Mouse (Mus musculus) cerebellum, postnatal 4 days (tissue): ENCODE measurements around the gene Otop2.

Experiments
- DNase-seq, 2 experiments: peaks; one replicate each; pipeline ENCODE4 v3.0.0; 2022; ENCODE audit warnings: low spot score in 2 of 2, mixed read lengths in 1 of 2

The Otop2 gene

GRCm38 (mm10) chr11:115297214-115297826, 9.6 kb upstream of the Otop2 start, which contains the start of gene Fads6:
Fads6 (minus strand) TSS chr11:115297663.
- peak in 1 of 2 experiments; percentile 44 for DNase-seq

GRCm38 (mm10) chr11:115298160-115298559, 8.8 kb upstream of the Otop2 start:
- DNase-seq = no peak

GRCm38 (mm10) chr11:115300745-115301144, 6.2 kb upstream of the Otop2 start:
- DNase-seq = no peak

DNA sequence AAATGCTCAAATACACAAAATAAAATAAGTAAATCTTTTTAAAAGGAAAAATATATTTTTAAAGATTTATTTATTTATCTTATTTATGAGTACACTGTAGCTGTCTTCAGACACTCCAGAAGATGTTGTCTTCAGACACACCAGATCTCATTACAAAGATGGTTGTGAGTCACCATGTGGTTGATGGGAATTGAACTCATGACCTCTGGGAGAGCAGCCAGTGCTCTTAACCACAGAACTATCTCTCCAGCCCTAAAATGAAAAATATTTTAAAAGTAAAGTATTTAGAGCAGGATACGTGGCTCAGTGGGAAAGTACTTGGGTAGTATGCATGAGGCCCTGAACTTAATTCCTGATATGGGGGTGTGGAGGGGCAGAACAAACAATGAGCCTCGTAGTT, 5.6 kb upstream of the Otop2 start:
- DNase-seq = no peak

- no peak for DNase-seq
These were observed 3.8 kb upstream of the Otop2 start for GRCm38 (mm10) chr11:115303167-115303566.

GRCm38 (mm10) chr11:115308781-115309180, 1.8 kb downstream of the Otop2 start:
- no peak for DNase-seq

GRCm38 (mm10) chr11:115314249-115314648, 7.3 kb downstream of the Otop2 start:
- DNase-seq = no peak

DNA sequence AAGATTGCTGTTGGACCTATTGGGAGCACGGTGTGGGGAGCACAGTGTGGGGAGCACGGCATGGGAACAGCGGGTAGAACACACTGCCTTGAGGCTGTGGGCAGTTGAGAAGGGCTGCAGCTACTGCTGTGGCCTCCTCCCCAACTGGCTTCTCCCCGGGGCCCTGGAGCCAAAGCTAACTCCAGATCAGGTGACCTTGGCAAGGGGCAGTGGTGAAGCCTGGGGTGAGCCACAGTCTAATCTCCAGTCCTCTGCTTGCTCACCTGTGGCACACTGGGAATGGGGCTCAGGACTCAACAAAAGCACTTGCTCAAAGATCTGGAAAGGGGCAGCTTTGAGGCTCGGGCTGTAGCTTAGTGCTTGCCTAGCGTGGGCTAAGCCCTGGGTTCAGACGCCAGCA, 10.2 kb downstream of the Otop2 start:
- DNase-seq = no peak

- DNase-seq = no peak
These were observed 11.5 kb downstream of the Otop2 start for GRCm38 (mm10) chr11:115318245-115319027.

- no peak for DNase-seq
These were observed 12.9 kb downstream of the Otop2 start for GRCm38 (mm10) chr11:115319704-115320383.

DNA sequence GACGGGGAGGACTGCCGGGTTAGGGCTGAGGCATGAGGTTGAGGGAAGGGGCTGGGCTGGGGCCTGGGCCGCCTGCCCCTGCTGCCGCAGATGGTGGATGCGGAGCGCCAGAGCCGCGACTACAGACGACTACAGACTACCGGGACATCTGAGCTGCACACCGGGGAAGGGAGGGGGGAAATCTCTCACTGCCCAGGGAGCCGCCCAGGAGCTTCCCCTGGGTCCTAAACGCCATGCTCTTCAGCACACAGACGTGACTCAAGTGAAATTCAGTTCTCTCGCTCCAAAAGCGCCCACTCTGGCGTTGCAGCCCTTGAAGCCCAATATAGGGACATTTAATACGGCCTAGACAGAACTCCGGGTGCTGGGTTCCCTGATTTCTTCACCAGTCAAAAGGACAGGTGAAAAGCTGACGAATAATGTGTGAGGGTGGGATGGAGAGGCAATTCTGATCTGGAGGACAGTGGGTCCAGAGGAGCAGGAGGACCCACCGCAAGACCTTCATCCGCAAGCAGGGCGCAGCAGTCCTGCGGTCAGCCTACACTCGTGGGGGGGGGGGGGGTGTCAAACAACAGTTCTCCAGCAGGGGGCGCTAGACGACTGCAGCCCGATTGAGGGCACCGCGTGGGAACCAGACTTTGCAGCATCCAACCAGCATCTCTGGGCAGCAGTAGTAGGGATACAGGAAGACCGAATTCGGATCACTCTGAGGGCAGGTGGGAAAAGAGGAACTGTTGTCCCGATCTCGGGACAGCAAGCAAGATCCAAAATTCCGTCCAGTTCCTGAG, 15.1 kb downstream of the Otop2 start, which contains the start of gene Ush1g:
Ush1g (minus strand) TSS at position 136 of the 788 bp plus-strand sequence.
- DNase-seq = peak in 1 of 2 experiments; percentile 72

DNA sequence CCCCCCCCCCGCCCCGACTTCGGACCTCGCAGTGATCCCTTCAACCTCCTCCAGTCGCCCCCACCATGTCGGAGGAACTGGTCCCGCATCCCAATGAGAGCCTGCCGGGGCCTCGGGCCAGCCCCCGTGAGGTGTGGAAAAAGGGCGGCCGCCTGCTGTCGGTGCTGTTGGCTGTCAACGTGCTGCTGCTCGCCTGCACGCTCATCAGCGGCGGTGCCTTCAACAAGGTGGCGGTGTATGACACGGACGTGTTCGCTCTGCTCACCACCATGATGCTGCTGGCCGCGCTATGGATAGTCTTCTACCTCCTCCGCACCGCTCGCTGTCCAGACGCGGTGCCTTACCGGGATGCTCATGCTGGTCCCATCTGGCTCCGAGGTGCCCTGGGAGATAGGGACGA, 16.4 kb downstream of the Otop2 start:
- no peak for DNase-seq

DNA sequence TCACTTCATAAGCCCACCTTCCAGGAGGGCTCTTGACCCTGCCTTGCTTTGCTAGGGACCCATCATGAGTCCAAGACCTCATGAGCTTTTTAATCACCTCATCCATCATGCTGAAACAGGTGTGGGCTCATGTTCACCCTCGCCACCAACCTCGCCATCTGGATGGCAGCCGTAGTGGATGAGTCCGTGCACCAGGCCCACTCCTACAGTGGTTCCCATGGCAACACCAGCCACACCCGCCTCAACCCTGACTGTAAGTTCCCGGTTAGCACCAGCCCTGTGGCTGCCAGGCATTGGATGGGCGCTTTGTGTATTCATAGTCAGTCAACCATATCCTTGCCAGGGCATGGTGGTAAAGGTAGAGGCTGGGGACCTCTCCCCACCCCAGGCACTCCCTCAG, 19.8 kb downstream of the Otop2 start:
- no peak for DNase-seq

- DNase-seq = no peak
These were observed 22.4 kb downstream of the Otop2 start for GRCm38 (mm10) chr11:115329339-115329738.

GRCm38 (mm10) chr11:115334531-115334930, 27.6 kb downstream of the Otop2 start, which contains the start of gene Otop3:
Otop3 (plus strand) TSS chr11:115334731.
- no peak for DNase-seq

DNA sequence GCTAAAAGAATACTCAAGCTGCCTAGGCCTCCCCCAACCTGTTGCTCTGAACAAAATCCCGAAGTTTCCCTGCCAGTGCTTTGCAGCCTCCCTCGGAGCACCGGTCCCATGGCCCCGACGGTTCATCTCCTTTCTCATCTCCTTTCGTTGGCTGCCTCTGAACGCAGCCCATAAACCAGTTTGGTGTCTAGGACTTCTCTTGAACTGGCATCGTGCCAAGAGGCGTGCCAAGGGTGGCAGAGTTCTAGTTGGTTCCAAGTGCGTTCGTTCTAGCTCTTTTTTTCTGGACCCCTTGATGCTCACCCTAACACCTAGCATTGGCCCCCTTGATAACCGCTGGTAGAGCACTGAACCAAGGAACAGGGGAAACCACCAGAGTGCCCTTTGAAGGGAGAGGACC, 28.3 kb downstream of the Otop2 start:
- no peak for DNase-seq

DNA sequence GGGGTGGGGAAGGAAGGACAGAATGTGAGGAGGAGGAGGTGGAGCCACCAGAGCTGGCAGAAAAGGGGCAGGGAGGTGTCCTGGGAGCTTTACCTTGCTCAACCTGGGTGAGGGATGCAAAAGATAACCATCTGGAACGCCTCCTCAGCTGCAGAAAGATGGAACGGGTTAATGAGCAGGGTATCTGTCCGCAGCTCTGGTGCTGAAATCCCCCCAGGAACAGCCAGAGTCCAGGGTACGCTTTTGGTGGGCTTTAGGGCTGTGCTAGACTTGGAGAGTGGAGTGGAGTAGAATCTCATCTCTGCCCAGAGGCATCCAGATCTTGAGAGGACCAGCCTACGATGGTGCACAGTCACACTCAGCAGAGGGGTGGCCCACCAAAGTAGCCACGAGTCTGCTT, 29.2 kb downstream of the Otop2 start:
- no peak for DNase-seq

DNA sequence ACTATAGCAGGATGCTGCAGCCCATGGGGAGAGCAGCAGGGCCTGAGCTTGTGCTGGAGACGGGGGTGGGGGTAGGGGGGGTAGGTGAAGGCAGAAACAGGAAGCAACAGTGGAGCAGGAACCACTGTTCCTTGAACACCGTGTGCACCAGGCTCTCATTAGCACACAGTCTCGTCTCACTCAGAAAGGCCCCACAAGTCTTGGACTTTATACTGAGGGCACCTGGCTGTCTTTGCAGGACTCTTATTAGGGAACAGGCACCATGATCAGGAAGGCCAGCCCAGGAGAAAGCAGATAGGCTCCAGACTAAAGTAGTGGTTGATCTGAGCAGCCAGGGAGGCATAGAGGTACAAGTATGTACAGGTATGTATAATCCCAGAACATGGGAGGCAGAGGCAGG, 30.4 kb downstream of the Otop2 start:
- DNase-seq = no peak

GRCm38 (mm10) chr11:115337826-115338225, 30.9 kb downstream of the Otop2 start:
- DNase-seq = no peak

- DNase-seq = no peak
These were observed 34.3 kb downstream of the Otop2 start for GRCm38 (mm10) chr11:115341246-115341645.

DNA sequence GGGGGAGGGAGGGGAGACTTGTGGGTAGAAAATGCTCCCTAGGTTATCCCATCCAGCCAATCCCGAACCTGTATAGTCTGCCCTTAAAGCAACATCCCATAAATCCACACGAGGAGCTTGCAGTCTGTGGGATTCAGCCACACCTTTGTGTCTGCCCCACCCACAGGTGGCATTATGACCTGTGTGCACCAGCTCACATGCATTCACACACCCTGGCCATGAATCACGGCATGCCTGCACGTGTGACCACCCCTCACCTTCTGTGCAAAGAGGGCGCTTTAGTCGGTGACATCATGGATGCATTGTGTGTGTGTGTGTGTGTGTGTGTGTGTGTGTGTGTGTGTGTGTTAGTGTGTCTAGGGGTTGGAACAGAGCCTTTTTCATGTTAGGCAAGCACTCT, 34.9 kb downstream of the Otop2 start:
- no peak for DNase-seq

- no peak for DNase-seq
These were observed 38.0 kb downstream of the Otop2 start for GRCm38 (mm10) chr11:115344967-115345366.
